In genomic region chr8:104698556-104698955, GRCm38 (mm10) we compare ENCODE assay signal across 35 mouse cellular contexts. TPM values are rescaled to one million over a fixed set of nuclear protein-coding genes. Genes with fewer than 3 reads are reported as not detected.
"Had no signal": no experiment of that assay in that cellular context is flagged by ENCODE, and none has a peak within 500 bp of the region (broad histone marks: within the 10 kb centered on the region; RNA-seq: fewer than 3 reads in every experiment).

No protein-coding gene starts in this region.

- H3K27me3 ChIP-seq: heart, embryonic 12.5 days; heart, embryonic 13.5 days; heart, embryonic 15.5 days; hindbrain, embryonic 12.5 days; hindbrain, embryonic 13.5 days; hindbrain, embryonic 15.5 days; intestine, embryonic 15.5 days; kidney, embryonic 15.5 days had no signal

- H3K36me3 ChIP-seq: heart, embryonic 10.5 days; heart, embryonic 12.5 days; heart, embryonic 13.5 days; heart, embryonic 15.5 days; hindbrain, embryonic 10.5 days; hindbrain, embryonic 12.5 days; hindbrain, embryonic 13.5 days; hindbrain, embryonic 15.5 days; intestine, embryonic 15.5 days; kidney, embryonic 15.5 days had no signal

- H3K9me3 ChIP-seq: heart, embryonic 10.5 days; heart, embryonic 12.5 days; heart, embryonic 15.5 days; hindbrain, embryonic 12.5 days; hindbrain, embryonic 13.5 days; hindbrain, embryonic 15.5 days; intestine, embryonic 15.5 days; kidney, embryonic 15.5 days had no signal

- DNase-seq: heart, postnatal 10 days; heart, postnatal 14 days; heart, postnatal 36 days; heart, postnatal 4 days; kidney, adult 11 months; kidney, adult 18-20 months; kidney, adult 8-10 months; kidney, postnatal 10 days; kidney, postnatal 25 days; kidney, postnatal 4 days; layer of hippocampus, adult 9-11 months; layer of hippocampus, postnatal 36 days had no signal

- H3K4me1 ChIP-seq: heart, embryonic 10.5 days; heart, embryonic 12.5 days; heart, embryonic 13.5 days; heart, embryonic 15.5 days; hindbrain, embryonic 10.5 days; hindbrain, embryonic 12.5 days; hindbrain, embryonic 13.5 days; hindbrain, embryonic 15.5 days; intestine, embryonic 15.5 days; kidney, embryonic 15.5 days had no signal

- ATAC-seq: hindbrain, embryonic 16.5 days; hindbrain, postnatal 0 days; inflammation-experienced regulatory T-cells, adult 6 months; intestine, embryonic 15.5 days; intestine, embryonic 16.5 days; intestine, postnatal 0 days had no signal

- H3K27ac ChIP-seq: heart, embryonic 10.5 days; heart, embryonic 13.5 days; heart, embryonic 15.5 days; hindbrain, embryonic 10.5 days; hindbrain, embryonic 12.5 days; hindbrain, embryonic 13.5 days; hindbrain, embryonic 14.5 days; hindbrain, embryonic 15.5 days; hindbrain, postnatal 0 days; intestine, embryonic 15.5 days; kidney, embryonic 15.5 days; kidney, postnatal 0 days; layer of hippocampus, adult 2 months; left cerebral cortex, adult 2 months had no signal

- H3K9ac ChIP-seq: heart, embryonic 12.5 days; heart, embryonic 13.5 days; heart, embryonic 15.5 days; hindbrain, embryonic 12.5 days; hindbrain, embryonic 13.5 days; hindbrain, embryonic 14.5 days; hindbrain, embryonic 15.5 days; intestine, embryonic 15.5 days; kidney, embryonic 15.5 days had no signal

- H3K4me2 ChIP-seq: heart, embryonic 11.5 days; heart, embryonic 12.5 days; heart, embryonic 13.5 days; heart, embryonic 15.5 days; hindbrain, embryonic 12.5 days; hindbrain, embryonic 13.5 days; hindbrain, embryonic 14.5 days; hindbrain, embryonic 15.5 days; intestine, embryonic 15.5 days; kidney, embryonic 15.5 days had no signal

- H3K4me3 ChIP-seq: heart, embryonic 10.5 days; heart, embryonic 12.5 days; heart, embryonic 13.5 days; heart, embryonic 15.5 days; hindbrain, embryonic 10.5 days; hindbrain, embryonic 12.5 days; hindbrain, embryonic 13.5 days; hindbrain, embryonic 15.5 days; intestine, embryonic 15.5 days; kidney, embryonic 15.5 days; layer of hippocampus, adult 2 months; left cerebral cortex, adult 2 months had no signal

RNA-seq across cellular contexts. Expression of gene Ces2a, which starts 35.2 kb away (rescaled TPM):
- polyA plus RNA-seq: heart, embryonic 10.5 days; heart, embryonic 11.5 days; heart, embryonic 12.5 days; heart, embryonic 13.5 days; heart, embryonic 14.5 days; heart, embryonic 15.5 days; heart, postnatal 0 days; hindbrain, embryonic 10.5 days; hindbrain, embryonic 11.5 days; hindbrain, embryonic 12.5 days; hindbrain, embryonic 13.5 days; hindbrain, embryonic 14.5 days; hindbrain, embryonic 15.5 days; hindbrain, embryonic 16.5 days; hindbrain, postnatal 0 days; inflammation-experienced regulatory T-cells, adult 6 months had no signal
